Mouse (Mus musculus) C2C12 (cell line): ENCODE measurements around the gene Cbfa2t3. TPM values are rescaled to one million over a fixed set of nuclear protein-coding genes. Genes with fewer than 3 reads are reported as not detected.
A peak's percentile ranks its signal among the peaks of the same experiment; 100 is the strongest.

Experiments used
- H3K27me3 ChIP-seq: one replicate; pipeline ENCODE4 v1.6.1; 2011; ENCODE audit not compliant: control insufficient read depth, insufficient read depth, insufficient read length
- H3K36me3 ChIP-seq: one replicate; pipeline ENCODE4 v1.6.1; 2011; ENCODE audit not compliant: control insufficient read depth, insufficient read depth
- H3K4me3 ChIP-seq: one replicate; pipeline ENCODE4 v1.5.1; 2011; ENCODE audit warnings: mild to moderate bottlenecking, control low read depth; ENCODE audit not compliant: poor library complexity, insufficient read depth, severe bottlenecking
- H3K79me2 ChIP-seq: one replicate; pipeline ENCODE4 v1.6.1; 2011; ENCODE audit not compliant: control insufficient read depth, insufficient read depth
- H3K79me3 ChIP-seq: one replicate; pipeline ENCODE4 v1.6.1; 2011; ENCODE audit warnings: low read depth, control low read depth
- H3ac ChIP-seq: one replicate; pipeline ENCODE3; 2011; ENCODE audit warnings: low read depth; ENCODE audit not compliant: control insufficient read depth, insufficient read length
- CEBPB ChIP-seq: IDR thresholded peaks from one replicate; pipeline ENCODE4 v1.6.1; 2011; ENCODE audit warnings: low read depth, mild to moderate bottlenecking, control low read depth, moderate library complexity
- CTCF ChIP-seq: IDR thresholded peaks from one replicate; pipeline ENCODE4 v1.5.1; 2011; ENCODE audit not compliant: control insufficient read depth, insufficient read depth, insufficient read length
- FOSL1 ChIP-seq: IDR thresholded peaks from one replicate; pipeline ENCODE4 v1.8.0; 2011; ENCODE audit warnings: mild to moderate bottlenecking, low read length; ENCODE audit not compliant: poor library complexity, insufficient read depth, severe bottlenecking
- MAX ChIP-seq: IDR thresholded peaks from one replicate; pipeline ENCODE4 v1.6.1; 2011; ENCODE audit warnings: mild to moderate bottlenecking, control low read depth
- MYOD1 ChIP-seq: IDR thresholded peaks from one replicate; pipeline ENCODE4 v1.6.1; 2011; ENCODE audit warnings: low read depth; ENCODE audit not compliant: control insufficient read depth, insufficient read length
- MYOG ChIP-seq: IDR thresholded peaks from one replicate; pipeline ENCODE4 v1.6.1; 2011; ENCODE audit not compliant: control insufficient read depth, insufficient read length; ENCODE audit errors: extremely low read depth
- USF1 ChIP-seq: IDR thresholded peaks from one replicate; pipeline ENCODE4 v1.6.1; 2011; ENCODE audit warnings: low read depth, mild to moderate bottlenecking, control low read depth, moderate library complexity
- polyA plus RNA-seq: library from polyadenylated mRNA; unstranded; fragments of >200 nt; fragmentation: generic; extraction: Trizol; gene quantifications from one replicate; pipeline ENCODE4 v1.2.1, GENCODE M21; 2012; ENCODE audit warnings: missing spikeins

Gene Cbfa2t3
- polyA plus RNA-seq, 1 experiment, result 0.15 TPM

DNA sequence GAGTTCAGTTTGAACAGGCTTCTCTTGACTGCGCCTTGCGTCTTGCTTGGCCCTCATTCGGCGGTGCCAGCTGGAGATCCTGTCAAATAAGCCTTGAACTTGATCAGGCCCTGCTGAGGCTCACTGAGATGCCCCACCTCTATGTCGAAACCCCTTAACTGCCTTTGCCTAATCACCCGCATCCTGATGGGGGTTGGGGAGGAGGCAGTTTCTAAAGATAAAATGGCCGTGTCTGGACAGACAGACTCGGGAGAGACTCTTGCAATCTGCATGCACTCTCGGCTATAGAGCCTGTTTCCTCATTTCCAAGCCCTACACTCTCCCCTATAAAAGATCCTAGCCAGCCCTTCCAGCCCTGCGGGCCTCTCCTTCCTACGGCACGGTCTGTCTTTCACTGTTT is 105.7 kb downstream of the Cbfa2t3 start:
- Histone ChIP-seq H3K4me3 (no peak overlapping the region), H3K79me3 (no peaks in the 10 kb centered on the region), H3K27me3 (no peaks in the 10 kb centered on the region), H3K36me3 (no peaks in the 10 kb centered on the region), H3K79me2 (no peaks in the 10 kb centered on the region), H3ac (no peak overlapping the region)
- TF ChIP-seq MYOD1 (no peak), CEBPB (no peak), MYOG (no peak), USF1 (no peak), MAX (no peak), CTCF (no peak), FOSL1 (no peak)

DNA sequence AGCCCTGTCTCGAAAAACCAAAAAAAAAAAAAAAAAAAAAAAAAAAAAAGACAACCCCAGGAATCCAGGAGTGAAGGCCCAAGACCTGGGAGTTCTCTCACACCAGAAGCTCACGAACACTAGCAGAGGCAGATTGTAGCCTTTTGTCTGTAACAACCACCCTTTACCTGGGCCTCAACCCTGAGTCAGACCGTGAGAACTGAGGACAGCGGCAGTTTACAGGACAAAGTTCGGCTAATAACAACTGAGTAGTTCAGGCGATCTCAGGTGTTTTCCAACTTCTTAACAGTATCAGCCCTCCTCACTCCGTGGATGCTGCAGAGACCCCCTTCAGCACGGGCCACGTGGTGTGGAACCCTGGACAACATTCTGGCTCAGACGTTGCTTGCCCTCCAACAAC is 112.2 kb downstream of the Cbfa2t3 start:
- H3K27me3 ChIP-seq, result no peaks in the 10 kb centered on the region
- TF ChIP-seq CTCF (no peak), MYOG (no peak), MYOD1 (no peak), USF1 (no peak), FOSL1 (no peak), MAX (no peak), CEBPB (no peak)
- no peak overlapping the region for H3K4me3 ChIP-seq
- no peak overlapping the region for H3ac ChIP-seq
- H3K79me2 ChIP-seq, result no peaks in the 10 kb centered on the region
- no peaks in the 10 kb centered on the region for H3K79me3 ChIP-seq
- no peaks in the 10 kb centered on the region for H3K36me3 ChIP-seq

DNA sequence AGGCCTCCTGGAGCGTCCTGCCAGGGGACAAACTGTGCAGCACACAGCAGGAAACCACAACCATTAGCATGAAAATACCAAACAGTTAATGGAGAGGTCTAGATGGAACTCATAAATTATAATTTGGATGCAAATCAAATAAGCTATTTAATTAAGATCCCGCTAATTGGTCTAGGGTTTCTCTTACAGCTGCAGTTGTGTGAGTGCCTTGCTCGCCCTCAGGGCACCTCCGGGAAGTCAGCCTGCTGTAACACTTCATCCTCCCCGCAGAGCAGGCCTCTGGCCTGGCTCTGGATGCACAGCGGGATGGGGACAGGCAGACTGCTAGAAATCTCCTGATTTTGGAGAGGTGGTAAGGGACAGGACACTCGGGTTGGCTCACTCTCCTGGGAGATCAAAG is 112.7 kb downstream of the Cbfa2t3 start:
- no peaks in the 10 kb centered on the region for H3K36me3 ChIP-seq
- H3K79me2 ChIP-seq, result no peaks in the 10 kb centered on the region
- H3K27me3 ChIP-seq, result no peaks in the 10 kb centered on the region
- no peak overlapping the region for H3K4me3 ChIP-seq
- H3ac ChIP-seq, result no peak overlapping the region
- TF ChIP-seq MAX (no peak), USF1 (no peak)
- H3K79me3 ChIP-seq, result no peaks in the 10 kb centered on the region

DNA sequence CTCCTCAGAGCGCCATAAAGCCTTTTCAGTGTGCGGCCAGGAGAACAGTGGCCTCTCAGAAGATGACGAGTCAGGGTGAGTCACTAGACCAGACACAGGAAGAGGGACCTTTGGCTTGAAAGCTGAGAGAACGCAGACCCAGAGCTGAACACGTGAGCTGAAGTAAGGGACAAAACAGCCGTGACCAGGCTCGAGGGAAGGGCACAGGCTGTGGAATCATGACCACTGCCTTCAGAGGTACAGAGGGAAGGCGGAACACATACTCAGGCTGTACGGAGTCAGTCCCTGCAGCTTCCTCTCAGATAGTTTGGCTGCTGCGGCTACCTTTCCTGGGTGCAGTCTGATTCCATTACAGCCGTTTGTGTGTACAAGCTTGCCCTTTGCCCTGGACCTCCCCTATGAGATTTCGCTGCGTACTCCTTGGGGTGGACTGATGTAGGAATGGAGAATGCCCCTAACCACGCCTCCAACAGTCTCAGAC is 113.5 kb downstream of the Cbfa2t3 start:
- no peak overlapping the region for H3K4me3 ChIP-seq
- TF ChIP-seq MAX, result peak; percentile 93
- TF ChIP-seq CTCF, result no peak
- peak; percentile 91 for TF ChIP-seq USF1
- no peaks in the 10 kb centered on the region for H3K79me3 ChIP-seq
- no peaks in the 10 kb centered on the region for H3K27me3 ChIP-seq
- no peaks in the 10 kb centered on the region for H3K79me2 ChIP-seq
- peak overlapping the region; percentile 2 for H3ac ChIP-seq
- H3K36me3 ChIP-seq, result no peaks in the 10 kb centered on the region

DNA sequence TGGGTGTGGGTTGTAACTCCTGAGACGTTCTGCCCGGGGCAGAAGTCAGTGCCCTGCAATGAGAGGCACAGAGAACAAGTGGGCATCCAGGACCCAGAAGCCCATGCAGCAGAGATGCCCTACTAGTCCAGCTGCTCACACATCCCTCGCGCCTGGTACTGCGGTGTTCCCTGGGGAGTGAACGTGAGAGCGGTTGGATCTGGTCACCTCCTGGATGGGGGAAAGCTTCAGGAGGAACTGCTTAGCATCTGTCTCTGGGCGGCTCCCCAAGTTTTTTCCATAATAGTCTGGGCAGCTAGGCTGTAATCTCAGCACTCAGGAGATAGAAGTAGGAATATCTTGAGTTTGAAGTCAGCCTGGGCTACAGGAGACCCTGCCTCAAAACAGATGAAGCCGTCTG is 113.9 kb downstream of the Cbfa2t3 start:
- peak overlapping the region; percentile 66 for H3ac ChIP-seq
- no peak overlapping the region for H3K4me3 ChIP-seq
- TF ChIP-seq CEBPB (no peak), MYOD1 (peak; percentile 49), FOSL1 (no peak), MYOG (no peak), CTCF (no peak), MAX (no peak), USF1 (no peak)
- no peaks in the 10 kb centered on the region for H3K27me3 ChIP-seq
- no peaks in the 10 kb centered on the region for H3K36me3 ChIP-seq
- H3K79me2 ChIP-seq, result no peaks in the 10 kb centered on the region
- no peaks in the 10 kb centered on the region for H3K79me3 ChIP-seq

DNA sequence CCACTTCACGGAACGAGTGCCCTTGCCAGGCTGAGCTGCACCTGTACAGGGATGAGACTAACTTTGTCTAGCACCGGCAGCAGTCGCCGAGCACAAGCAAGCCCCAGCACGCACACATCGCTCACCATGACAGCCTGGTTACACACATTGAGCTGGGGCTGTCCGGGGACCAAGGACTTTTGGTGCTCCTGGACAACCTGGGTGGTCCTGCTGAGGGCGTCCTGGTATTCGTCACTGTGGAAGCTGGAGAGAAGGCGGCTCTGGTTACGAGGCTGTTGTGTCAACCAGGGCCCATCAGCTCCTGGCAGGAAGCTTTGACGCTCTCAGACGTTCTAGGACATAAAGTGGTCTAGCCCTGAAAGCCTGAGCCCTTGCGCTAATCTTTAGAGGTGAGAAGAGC is 118.0 kb downstream of the Cbfa2t3 start:
- no peak for TF ChIP-seq FOSL1

More for the DNA sequence above, 118.0 kb downstream of the Cbfa2t3 start:
- peaks cover 7% of the 10 kb centered on the region for H3K79me2 ChIP-seq
- H3K36me3 ChIP-seq, result no peaks in the 10 kb centered on the region
- H3ac ChIP-seq, result no peak overlapping the region
- no peaks in the 10 kb centered on the region for H3K27me3 ChIP-seq
- H3K79me3 ChIP-seq, result peaks cover 4% of the 10 kb centered on the region
- H3K4me3 ChIP-seq, result no peak overlapping the region
